Mouse (Mus musculus) spleen, adult 2 months (tissue): ENCODE measurements at regions not wholly inside any gene's neighbourhood (a gene's known extent, or its start where the extent isn't known, plus 50 kb on each side); places are given as distances from the start of the nearest gene placed in this dataset.

Experiments used
- CTCF ChIP-seq: fragments of 200-500 bp; IDR thresholded peaks from 2 replicates; pipeline ENCODE4 v1.5.1; 2011; ENCODE audit warnings: mild to moderate bottlenecking, inconsistent platforms; ENCODE audit not compliant: insufficient read depth, insufficient read length, insufficient replicate concordance; ENCODE audit errors: extremely low read depth
- POLR2A ChIP-seq: fragments of 200-500 bp; IDR thresholded peaks from 2 replicates; pipeline ENCODE4 v1.6.1; 2011; ENCODE audit warnings: low read depth, low read length, inconsistent platforms

- TF ChIP-seq CTCF (no peak), POLR2A (no peak)
These were observed 189.0 kb upstream of the Egflam start for GRCm38 (mm10) chr15:7587210-7587609.
